Mouse (Mus musculus): ENCODE results near the gene Gna13. TPM values are rescaled to one million over a fixed set of nuclear protein-coding genes. Genes with fewer than 3 reads are reported as not detected.

Gene Gna13
- 99.3 and 137 TPM in 2 replicates for total RNA-seq (2023)

GRCm38 (mm10) chr11:109362463-109363190 lies at the start of gene Gna13:
TSS of gene Gna13 (plus strand) at chr11:109362831.

GRCm38 (mm10) chr11:109413617-109414016 lies 51.0 kb downstream of the Gna13 start, which contains the start of gene 9930022D16Rik:
TSS of gene 9930022D16Rik (plus strand) at chr11:109413917.

GRCm38 (mm10) chr11:109425392-109426271 lies 63.0 kb downstream of the Gna13 start, which contains the start of gene Amz2:
TSS of gene Amz2 (plus strand) at chr11:109425946.

Other genes starting within 250 kb of the Gna13 start
- gene E030025P04Rik, start 218.5 kb upstream of the Gna13 start, total RNA-seq (2023), result not detected in 2 replicates
- 6.8 and 7.5 TPM in 2 replicates for gene Rgs9, start 64.7 kb upstream of the Gna13 start, total RNA-seq (2023)
- 0.18 and 0.38 TPM in 2 replicates for gene 9930022D16Rik, start 51.1 kb downstream of the Gna13 start, total RNA-seq (2023)
- gene Amz2, start 63.1 kb downstream of the Gna13 start, total RNA-seq (2023), result 14.2 and 15.7 TPM in 2 replicates
- 44.8 and 65.3 TPM in 2 replicates for gene Arsg, start 110.5 kb downstream of the Gna13 start, total RNA-seq (2023)
- 67.6 and 85.6 TPM in 2 replicates for gene Slc16a6, start 110.8 kb downstream of the Gna13 start, total RNA-seq (2023)
- 39.4 and 47.6 TPM in 2 replicates for gene Wipi1, start 249.1 kb downstream of the Gna13 start, total RNA-seq (2023)